Mouse (Mus musculus): ENCODE data around the gene Dnpep. TPM values are rescaled to one million over a fixed set of nuclear protein-coding genes. Genes with fewer than 3 reads are reported as not detected.
A peak's percentile ranks its signal among the peaks of the same experiment; 100 is the strongest.

Gene Dnpep
- total RNA-seq, 1 experiment from 2014 or later = 43.1 TPM

GRCm38 (mm10) chr1:75289888-75290431 is 27.8 kb downstream of the Dnpep start:
- no peak for ATAC-seq (replicated peaks in 1 of 2; ENCODE audit: insufficient read depth in 1 of 2, low FRiP score in 2 of 2, low TSS enrichment in 1 of 2, low read depth in 1 of 2, poor library complexity in 2 of 2, severe bottlenecking in 2 of 2)

GRCm38 (mm10) chr1:75289376-75289775 is 28.4 kb downstream of the Dnpep start:
- no peak for ATAC-seq (replicated peaks in 1 of 2; ENCODE audit: insufficient read depth in 1 of 2, low FRiP score in 2 of 2, low TSS enrichment in 1 of 2, low read depth in 1 of 2, poor library complexity in 2 of 2, severe bottlenecking in 2 of 2)

GRCm38 (mm10) chr1:75284911-75285310 is 32.9 kb downstream of the Dnpep start:
- no peak for ATAC-seq (replicated peaks in 1 of 2; ENCODE audit: insufficient read depth in 1 of 2, low FRiP score in 2 of 2, low TSS enrichment in 1 of 2, low read depth in 1 of 2, poor library complexity in 2 of 2, severe bottlenecking in 2 of 2)

- no peak for ATAC-seq (replicated peaks in 1 of 2; ENCODE audit: insufficient read depth in 1 of 2, low FRiP score in 2 of 2, low TSS enrichment in 1 of 2, low read depth in 1 of 2, poor library complexity in 2 of 2, severe bottlenecking in 2 of 2)
Measured at GRCm38 (mm10) chr1:75283017-75283416, 34.8 kb downstream of the Dnpep start.

- ATAC-seq (replicated peaks in 1 of 2; ENCODE audit: insufficient read depth in 1 of 2, low FRiP score in 2 of 2, low TSS enrichment in 1 of 2, low read depth in 1 of 2, poor library complexity in 2 of 2, severe bottlenecking in 2 of 2) = no peak
Measured at GRCm38 (mm10) chr1:75278228-75278627, 39.6 kb downstream of the Dnpep start, which contains the start of gene Resp18. Gene Resp18, minus strand, starts transcription at chr1:75278415.

GRCm38 (mm10) chr1:75277195-75278188 is 40.3 kb downstream of the Dnpep start:
- ATAC-seq (replicated peaks in 1 of 2; ENCODE audit: insufficient read depth in 1 of 2, low FRiP score in 2 of 2, low TSS enrichment in 1 of 2, low read depth in 1 of 2, poor library complexity in 2 of 2, severe bottlenecking in 2 of 2) = no peak

- ATAC-seq (replicated peaks in 1 of 2; ENCODE audit: insufficient read depth in 1 of 2, low FRiP score in 2 of 2, low TSS enrichment in 1 of 2, low read depth in 1 of 2, poor library complexity in 2 of 2, severe bottlenecking in 2 of 2) = no peak
Measured at GRCm38 (mm10) chr1:75264091-75264880, 53.5 kb downstream of the Dnpep start, which contains the start of gene Ptprn. Gene Ptprn, minus strand, starts transcription at chr1:75264502.

GRCm38 (mm10) chr1:75262969-75263951 is 54.5 kb downstream of the Dnpep start:
- ATAC-seq (replicated peaks in 1 of 2; ENCODE audit: insufficient read depth in 1 of 2, low FRiP score in 2 of 2, low TSS enrichment in 1 of 2, low read depth in 1 of 2, poor library complexity in 2 of 2, severe bottlenecking in 2 of 2) = peak; percentile 56 to 67; a peak in 3 of 4 replicates

GRCm38 (mm10) chr1:75261278-75261677 is 56.5 kb downstream of the Dnpep start:
- no peak for ATAC-seq (replicated peaks in 1 of 2; ENCODE audit: insufficient read depth in 1 of 2, low FRiP score in 2 of 2, low TSS enrichment in 1 of 2, low read depth in 1 of 2, poor library complexity in 2 of 2, severe bottlenecking in 2 of 2)

Other genes starting within 250 kb of the Dnpep start
- 6.5 and 11.6 TPM in 2 replicates for gene Nhej1, start 192.8 kb downstream of the Dnpep start, total RNA-seq (2017)
- not detected in 2 replicates for gene Slc23a3, start 184.1 kb downstream of the Dnpep start, total RNA-seq (2017)
- 37.5 and 44.3 TPM in 2 replicates for gene Cnppd1, start 175.3 kb downstream of the Dnpep start, total RNA-seq (2017)
- gene Retreg2, start 175.2 kb downstream of the Dnpep start, total RNA-seq (2017) = 43.2 and 60.9 TPM in 2 replicates
- 38.0 and 43.7 TPM in 2 replicates for gene Zfand2b, start 149.3 kb downstream of the Dnpep start, total RNA-seq (2017)
- 3.4 and 6.2 TPM in 2 replicates for gene Abcb6, start 137.6 kb downstream of the Dnpep start, total RNA-seq (2017)
- 33.5 and 34.6 TPM in 2 replicates for gene Ankzf1, start 125.8 kb downstream of the Dnpep start, total RNA-seq (2017)
- 7.5 and 11.1 TPM in 2 replicates for gene Atg9a, start 125.8 kb downstream of the Dnpep start, total RNA-seq (2017)
- gene Glb1l, start 107.2 kb downstream of the Dnpep start, total RNA-seq (2017) = 13.3 and 23.6 TPM in 2 replicates
- 79.1 and 86.0 TPM in 2 replicates for gene Stk16, start 107.2 kb downstream of the Dnpep start, total RNA-seq (2017)
- gene Tuba4a, start 98.1 kb downstream of the Dnpep start, total RNA-seq (2017) = 133 and 166 TPM in 2 replicates
- 2.6 TPM in 1 of 2 replicates, not detected in the other for gene A630095N17Rik, start 85.9 kb downstream of the Dnpep start, total RNA-seq (2017)
- gene Dnajb2, start 81.6 kb downstream of the Dnpep start, total RNA-seq (2017) = 12.5 and 15.4 TPM in 2 replicates
- gene Ptprn, start 53.5 kb downstream of the Dnpep start, total RNA-seq (2017) = not detected in 2 replicates
- not detected in 2 replicates for gene Resp18, start 39.6 kb downstream of the Dnpep start, total RNA-seq (2017)
- gene Des, start 42.3 kb upstream of the Dnpep start, total RNA-seq (2017) = not detected in 2 replicates
- 2.4 and 3.9 TPM in 2 replicates for gene Speg, start 57.3 kb upstream of the Dnpep start, total RNA-seq (2017)
- 70.0 and 84.8 TPM in 2 replicates for gene Gmppa, start 117.9 kb upstream of the Dnpep start, total RNA-seq (2017)
- not detected in 2 replicates for gene Asic4, start 132.4 kb upstream of the Dnpep start, total RNA-seq (2017)
- 0.10 and 2.1 TPM in 2 replicates for gene Chpf, start 161.3 kb upstream of the Dnpep start, total RNA-seq (2017)
- gene Tmem198, start 161.5 kb upstream of the Dnpep start, total RNA-seq (2017) = not detected in 2 replicates
- gene Obsl1, start 188.5 kb upstream of the Dnpep start, total RNA-seq (2017) = 9.7 and 11.3 TPM in 2 replicates
- gene Inha, start 189.1 kb upstream of the Dnpep start, total RNA-seq (2017) = 1.2 and 1.6 TPM in 2 replicates
- gene Stk11ip, start 203.5 kb upstream of the Dnpep start, total RNA-seq (2017) = 17.9 and 21.6 TPM in 2 replicates
- gene Slc4a3, start 228.3 kb upstream of the Dnpep start, total RNA-seq (2017) = 0.20 and 0.38 TPM in 2 replicates

All from hematopoietic stem cell, adult 5-6 weeks (primary cell).